Mouse (Mus musculus) erythroblast, embryonic 14.5 days (primary cell): ENCODE data around the gene Frmd5.

ENCODE experiments used
- GATA1 ChIP-seq: IDR thresholded peaks from 2 replicates; pipeline ENCODE4 v1.6.1; 2012; ENCODE audit warnings: low read length, inconsistent platforms, mixed read lengths
- TAL1 ChIP-seq: IDR thresholded peaks from 3 replicates; pipeline ENCODE4 v1.6.1; 2012; ENCODE audit warnings: low read length, inconsistent platforms, mixed read lengths

DNA sequence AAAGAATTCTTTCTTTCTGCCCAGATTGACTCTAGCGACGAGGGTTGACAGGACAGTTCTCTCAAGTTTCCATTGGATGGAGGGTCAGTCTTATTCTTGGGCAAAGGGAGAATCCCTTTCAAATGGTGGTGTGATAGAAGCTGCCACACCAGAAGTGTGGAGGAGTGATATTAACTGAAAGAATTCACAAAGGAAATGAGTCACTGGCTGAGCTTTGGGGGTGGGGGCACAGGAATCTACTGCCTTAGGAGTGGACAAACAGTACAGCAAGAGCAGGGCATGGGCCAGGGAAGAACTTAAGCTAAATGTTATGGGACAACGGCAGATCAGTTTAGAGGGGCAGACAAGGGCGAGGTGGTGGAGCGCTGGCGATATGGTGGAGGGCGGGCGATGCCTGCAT lies 206.2 kb downstream of the Frmd5 start:
- no peak for TF ChIP-seq GATA1
- TF ChIP-seq TAL1 = no peak
